Mouse (Mus musculus) embryo, embryonic 11 days (tissue): ENCODE measurements around the gene Arid1a.
A peak's percentile ranks its signal among the peaks of the same experiment; 100 is the strongest.

ENCODE experiments used
- DNase-seq: peaks from one replicate; pipeline ENCODE4 v3.0.0-alpha.2; 2015

The Arid1a gene

DNA sequence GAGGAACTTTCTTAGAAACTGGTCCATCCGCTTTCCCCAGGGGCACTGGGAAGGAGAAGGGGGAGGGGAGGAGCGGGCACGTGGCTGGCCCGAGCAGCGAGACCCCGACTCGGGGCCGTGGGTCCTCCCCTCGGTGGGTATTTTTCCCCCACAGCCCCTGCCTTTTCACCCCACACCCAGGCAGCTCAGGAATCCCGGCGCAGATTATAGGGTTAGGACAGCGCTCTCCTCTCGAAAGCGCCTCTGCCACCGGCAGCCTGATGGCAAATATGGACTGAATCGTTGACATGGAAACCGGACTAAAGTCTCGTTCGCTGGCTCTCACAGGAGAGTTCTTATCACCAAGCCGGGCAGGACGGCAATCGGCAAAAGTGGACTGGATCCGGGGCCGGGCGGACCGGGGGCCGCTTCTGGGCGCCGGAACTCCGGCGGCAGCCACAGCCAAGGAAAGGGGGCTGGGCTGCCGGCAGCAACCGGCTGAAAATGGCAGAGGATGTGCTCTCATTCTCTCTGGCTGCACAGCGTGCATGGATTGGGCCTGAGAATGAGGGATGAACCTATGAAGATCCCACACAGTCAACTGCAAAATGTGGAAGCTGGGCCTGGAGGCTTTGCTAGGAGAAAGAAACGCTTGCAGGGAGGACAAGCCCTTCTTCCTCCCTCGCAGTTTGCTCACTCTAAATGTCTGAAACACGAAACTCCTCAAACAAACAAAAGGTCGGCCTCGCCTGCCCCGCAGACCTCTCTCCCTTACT lies at the start of gene Arid1a:
TSS of gene Arid1a (minus strand) at position 256 of the 755 bp plus-strand sequence.
- peak; percentile 96 for DNase-seq

DNA sequence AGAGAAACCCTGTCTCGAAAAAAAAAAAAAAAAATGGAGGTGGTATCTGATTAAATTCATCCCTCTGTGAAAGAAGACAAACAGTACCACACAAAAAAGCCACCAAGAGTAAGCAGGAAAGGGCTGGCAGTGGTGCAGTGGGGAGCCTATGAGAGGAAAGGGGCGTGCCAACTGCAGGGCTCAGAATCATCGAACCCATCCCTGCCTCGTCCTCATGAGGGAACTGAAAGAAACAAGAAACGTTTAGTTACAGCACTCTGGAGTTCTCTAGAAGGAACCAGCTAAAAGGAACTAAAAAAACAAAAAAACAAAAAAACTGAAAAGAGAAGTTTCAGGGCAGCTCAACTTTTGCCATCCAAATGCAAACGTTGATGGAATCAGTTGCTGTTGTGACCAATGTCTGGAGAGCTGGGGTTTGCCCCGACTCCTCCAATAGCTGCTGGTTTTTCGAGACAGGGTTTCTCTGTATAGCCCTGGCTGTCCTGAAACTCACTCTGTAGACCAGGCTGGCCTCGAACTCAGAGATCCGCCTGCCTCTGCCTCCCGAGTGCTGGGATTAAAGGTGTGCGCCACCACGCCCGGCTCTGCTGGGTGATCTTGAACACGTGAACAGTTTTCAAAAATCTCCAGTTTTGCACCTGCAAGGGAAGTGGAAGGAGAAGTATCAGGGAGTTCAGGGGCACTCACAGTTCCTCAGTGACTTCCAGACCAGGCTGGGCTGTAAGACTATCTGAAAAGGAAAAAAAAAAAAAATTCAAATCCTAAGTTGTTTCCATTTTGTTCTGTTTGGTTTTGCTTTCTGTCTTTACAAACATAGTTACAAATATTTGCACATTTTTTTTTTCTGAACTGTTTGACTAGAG lies 48.1 kb upstream of the Arid1a start:
- no peak for DNase-seq

DNA sequence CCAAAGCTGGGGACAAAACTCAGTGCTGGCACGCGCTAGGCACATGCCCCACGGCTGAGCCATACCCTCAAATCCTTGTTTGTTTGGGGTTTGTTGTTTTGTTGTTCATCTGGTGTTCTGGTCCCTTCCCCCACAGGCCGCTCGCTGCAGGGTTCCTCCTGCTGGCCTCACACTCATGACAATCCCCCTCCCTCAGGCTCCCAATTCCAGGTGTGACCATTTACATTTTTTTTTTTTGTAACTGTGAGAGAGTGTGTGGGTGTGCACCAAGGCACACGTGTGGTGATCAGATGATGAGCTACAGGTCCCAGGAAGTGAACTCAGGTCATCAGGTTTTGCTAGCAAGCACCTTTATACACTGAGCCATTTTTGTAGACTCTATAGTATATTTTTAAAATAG lies 44.0 kb upstream of the Arid1a start:
- no peak for DNase-seq

DNA sequence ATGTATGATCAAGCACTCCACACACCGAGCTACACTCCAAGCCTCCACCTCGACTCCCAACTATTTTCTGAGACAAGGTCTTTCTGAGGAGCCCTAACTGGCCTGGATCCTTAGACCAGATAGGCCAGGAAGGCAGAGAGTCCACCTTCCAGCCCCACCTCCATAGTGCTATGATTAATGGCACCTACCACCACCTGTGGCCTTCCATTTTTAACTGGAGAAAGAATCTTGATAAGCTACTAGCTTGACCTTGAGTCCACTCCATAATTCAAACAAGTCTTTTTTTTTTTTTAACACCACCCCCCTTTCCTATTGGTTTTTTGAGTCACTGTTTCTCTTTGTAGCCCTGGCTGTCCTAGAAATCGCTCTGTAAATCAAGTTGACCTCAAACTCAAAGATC lies 36.7 kb upstream of the Arid1a start:
- no peak for DNase-seq

DNA sequence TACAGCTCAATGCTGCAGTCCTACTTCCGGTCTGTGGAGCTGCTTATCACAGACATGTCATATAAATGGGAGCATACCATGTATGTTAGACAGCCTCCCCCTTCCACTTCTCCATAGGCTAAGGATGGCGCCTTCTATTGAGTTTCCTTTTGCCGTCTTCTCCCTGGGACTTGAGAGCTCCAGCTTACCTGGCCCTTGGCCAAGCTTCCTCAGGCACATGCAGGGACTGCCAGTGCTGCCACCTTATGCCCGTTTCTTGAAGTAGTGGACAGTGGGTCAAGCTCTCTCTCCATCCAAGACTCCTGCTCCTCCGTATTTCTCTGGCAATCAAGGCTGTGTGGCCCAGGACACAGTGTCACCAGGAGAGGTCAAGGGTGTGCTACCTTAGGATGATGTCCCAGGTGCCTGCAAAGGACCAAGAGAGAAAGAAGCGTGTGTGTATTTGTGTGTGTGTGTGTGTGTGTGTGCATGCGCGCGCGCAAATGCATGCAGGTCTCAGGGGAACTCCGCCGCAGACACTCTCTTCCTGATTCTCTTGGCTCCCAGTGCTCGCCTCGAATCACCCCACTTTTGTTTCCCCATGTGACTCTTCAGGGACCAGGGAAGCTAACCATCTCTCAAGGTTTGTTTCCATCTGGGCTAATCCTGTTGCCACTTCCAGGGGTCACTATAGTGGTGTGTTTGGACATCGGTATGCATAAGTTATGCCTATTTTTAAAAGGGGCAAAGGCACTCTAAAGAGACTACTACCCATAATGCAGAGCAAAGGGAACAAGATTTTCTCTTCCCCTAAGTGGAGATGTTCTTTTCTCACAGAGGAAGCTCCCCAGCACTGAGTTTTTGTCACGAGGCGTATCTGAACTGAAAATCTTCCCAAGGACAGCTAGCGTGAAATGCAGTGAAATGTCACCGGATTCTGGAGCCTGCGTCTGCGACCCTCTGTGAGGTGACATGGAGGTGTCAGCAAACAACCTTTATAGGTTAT lies 18.3 kb upstream of the Arid1a start:
- DNase-seq = no peak

DNA sequence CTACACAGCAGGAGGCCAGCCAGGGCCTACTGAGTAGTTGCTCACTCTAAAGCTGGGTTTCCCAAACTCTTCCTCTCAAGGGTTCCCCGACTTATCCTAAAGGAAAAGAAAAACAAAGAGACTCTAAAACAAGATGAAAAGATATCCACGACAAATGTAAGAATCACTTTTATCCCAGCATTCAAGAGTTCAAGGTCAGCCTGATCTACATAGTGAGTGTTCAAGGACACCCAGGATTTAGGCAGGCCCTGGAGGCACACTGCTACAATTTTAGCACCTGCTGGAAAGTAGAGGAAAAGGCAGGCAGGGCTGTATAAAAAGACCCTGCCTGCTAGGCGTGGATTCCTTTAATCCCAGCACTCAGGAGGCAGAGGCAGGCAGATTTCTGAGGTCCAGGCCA lies 12.6 kb upstream of the Arid1a start:
- no peak for DNase-seq

DNA sequence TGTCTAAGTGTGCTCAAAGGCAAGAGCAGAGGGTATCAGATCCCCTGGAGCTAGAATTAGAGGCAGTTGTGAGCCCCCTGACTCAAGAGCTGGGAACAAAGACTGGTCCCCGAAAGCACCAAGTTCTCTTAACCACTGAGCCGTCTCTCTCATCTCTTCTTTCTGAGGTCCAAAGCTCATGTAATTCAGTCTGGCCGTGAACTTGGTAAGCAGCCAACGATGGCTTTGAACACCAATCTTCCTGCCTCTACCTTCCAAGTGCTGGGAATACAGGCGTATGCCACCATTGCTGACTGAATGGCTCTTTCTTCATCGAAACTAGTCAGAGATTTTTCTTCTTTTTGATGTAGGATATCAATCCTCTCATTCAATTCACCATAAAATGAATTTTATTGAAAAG lies 6.5 kb upstream of the Arid1a start:
- DNase-seq = no peak

DNA sequence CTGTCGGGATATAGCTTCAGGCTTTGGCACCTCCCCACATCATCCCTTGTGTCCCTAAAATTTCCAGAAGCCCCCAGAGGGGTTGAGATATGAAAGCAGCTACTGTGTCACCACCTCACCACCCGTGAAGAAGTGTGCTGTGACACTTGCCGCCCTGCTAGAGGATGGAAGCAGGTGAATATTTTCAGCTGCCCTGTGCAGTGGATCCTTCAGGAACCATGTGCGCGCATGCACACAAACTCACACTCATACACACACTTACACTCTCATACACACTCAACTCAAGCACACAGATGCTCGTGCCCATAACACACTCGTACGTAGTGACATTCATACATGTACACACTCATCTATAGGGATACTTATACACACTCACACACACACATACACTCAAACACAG lies 3.1 kb upstream of the Arid1a start:
- no peak for DNase-seq

DNA sequence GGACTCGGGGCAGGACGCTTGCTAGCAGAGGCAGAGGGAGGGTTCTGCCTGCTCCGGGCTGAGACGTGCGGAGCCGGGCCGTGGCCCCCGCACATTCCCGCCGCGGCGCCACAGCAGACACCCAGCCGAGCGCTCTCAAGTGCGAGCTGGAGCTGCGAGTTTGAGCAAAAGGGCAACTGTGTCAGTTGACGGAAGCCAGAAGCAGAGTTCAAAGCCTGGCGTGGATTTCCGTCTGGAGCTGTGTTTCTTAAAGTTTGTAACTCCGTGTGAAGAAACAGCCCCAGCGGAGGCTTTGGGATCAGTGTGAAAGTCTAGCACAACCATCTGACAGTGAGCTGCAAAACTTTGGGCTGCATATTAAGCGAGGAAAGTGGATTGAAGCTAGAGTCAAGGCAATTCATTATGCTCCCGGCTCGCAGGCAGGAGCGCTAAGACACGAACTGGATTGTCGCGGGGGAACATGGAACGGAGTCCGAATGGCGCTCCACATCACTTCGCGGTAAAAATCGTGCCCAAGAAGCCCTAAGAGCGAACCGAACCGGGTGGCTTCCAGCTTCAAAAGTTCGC lies 783 bp upstream of the Arid1a start:
- peak; percentile 94 for DNase-seq

DNA sequence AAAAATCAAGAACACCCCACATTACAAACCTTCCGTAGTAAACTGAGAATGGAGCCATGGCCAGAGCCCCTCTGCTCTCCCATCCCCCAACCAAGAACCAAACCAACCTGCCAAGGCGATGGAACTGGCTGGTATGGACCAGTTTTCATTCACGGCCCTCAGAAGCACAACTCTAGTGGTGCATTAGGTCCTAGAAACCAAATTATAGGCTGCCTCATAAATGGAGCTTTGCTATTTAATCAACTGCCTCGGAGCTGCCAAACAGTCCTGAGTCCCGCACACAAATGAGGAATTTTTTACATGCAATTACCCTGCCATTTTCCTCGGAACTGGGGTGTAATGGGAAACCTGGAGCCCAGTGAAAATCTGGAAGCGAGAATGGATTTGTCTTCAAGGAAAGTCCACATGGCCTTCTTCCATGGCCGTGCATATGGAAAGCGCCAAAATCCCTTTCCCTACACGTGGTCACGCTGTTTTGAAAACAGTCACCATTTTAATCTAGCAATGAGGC lies 653 bp downstream of the Arid1a start:
- DNase-seq = peak; percentile 66

DNA sequence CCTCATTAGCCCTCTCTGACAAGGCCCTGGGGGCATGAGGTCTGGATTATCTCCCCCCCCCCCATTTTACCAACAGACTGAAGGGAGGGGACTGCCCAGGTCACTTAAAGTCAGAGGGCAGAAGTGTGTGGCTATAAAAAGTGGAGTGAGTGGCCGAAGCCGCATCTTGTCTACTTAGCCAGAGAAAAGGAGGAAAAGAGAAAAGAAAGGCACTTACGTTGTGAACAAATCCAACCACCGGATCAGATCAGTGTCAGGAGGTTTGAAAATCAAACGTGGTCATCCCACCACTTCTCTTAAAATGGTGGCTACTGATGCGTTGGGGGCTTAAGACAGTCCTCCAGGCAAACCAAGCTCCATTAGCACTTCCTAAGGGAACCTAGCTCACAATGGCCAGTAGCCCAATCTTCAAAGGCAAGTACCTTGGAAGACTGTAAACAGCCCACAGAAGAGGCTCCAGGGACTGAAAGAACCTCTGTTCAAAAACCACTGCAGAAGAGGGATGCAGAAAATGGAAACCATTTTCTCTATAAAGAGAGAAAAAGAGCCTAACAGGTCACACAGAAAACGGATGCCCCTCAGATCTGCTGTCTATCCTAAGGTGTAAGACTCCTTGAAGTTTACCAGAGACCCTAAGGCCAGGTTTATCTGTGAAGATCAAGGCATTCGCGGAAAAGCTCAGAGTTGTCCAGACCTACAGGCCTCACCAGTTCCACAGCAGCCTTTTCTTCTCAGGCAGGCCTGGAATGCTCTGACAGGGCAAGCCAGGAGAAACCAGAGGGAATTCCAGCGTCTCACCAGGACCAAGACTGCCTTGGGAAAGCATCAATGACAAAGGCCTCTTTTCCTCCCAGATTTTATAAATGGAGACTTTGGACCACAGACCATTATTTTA lies 1.5 kb downstream of the Arid1a start:
- DNase-seq = peak; percentile 33

DNA sequence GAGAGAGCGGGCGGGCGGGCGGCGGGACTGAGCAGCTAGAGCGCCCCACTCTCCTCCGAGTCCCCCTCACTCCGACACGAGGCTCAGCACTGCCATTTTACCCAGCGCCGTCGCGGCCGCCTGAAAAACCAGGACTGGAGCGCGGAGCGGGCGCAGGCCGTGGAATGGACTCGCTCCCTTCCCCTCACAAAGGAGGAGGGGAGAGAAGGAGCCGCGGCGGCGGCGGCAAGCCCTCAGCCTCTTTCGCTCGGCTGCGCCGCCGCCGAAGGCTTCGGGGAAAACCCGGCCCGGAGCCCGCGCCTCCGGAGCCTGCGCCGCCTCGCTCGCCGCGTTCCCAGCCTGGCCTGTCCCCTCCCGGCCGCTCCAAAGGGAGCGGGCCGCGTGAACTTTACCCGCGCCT lies 2.3 kb downstream of the Arid1a start:
- peak; percentile 97 for DNase-seq

DNA sequence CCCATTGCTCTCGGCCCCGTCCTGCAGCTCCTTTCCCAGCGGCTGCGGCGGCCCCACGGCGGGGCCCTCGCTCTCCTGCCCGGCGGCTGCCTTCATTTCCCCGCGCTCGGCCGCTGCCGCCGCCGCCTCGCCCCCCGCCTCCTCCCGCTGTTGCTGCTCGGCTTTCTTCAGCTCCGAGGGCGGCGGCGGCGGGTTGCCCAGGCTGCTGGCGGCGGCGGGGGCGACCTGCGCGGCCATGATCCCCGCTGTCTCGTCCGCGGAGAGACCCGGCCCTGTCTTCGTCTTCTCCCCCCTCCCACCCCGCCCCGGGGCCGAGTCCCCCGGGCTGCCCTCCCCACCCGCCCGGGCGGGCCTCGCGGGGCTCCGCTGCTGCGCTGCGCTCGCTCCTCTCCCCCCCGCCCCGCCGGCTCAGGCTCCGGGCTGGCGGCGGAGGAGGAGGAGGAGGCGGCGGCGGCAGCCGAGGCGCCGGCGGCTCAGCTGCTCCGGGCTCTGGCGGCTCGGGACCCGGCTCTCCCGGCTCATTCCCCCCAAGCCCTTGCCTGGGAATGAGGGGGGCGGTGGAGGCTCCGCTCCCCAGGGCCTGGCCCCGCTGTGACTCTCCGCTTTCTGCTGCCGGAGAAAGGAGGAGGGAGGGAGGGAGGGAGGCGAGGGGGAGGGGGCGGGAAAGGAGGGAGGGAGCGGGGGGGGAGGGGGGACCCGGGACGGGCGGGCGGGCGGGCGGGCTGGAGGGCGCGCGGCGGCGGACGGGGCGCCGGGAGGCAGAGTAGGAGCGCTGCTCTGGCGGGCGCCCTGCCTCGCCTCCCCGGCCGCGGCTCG lies 3.0 kb downstream of the Arid1a start:
- peak; percentile 89 for DNase-seq

DNA sequence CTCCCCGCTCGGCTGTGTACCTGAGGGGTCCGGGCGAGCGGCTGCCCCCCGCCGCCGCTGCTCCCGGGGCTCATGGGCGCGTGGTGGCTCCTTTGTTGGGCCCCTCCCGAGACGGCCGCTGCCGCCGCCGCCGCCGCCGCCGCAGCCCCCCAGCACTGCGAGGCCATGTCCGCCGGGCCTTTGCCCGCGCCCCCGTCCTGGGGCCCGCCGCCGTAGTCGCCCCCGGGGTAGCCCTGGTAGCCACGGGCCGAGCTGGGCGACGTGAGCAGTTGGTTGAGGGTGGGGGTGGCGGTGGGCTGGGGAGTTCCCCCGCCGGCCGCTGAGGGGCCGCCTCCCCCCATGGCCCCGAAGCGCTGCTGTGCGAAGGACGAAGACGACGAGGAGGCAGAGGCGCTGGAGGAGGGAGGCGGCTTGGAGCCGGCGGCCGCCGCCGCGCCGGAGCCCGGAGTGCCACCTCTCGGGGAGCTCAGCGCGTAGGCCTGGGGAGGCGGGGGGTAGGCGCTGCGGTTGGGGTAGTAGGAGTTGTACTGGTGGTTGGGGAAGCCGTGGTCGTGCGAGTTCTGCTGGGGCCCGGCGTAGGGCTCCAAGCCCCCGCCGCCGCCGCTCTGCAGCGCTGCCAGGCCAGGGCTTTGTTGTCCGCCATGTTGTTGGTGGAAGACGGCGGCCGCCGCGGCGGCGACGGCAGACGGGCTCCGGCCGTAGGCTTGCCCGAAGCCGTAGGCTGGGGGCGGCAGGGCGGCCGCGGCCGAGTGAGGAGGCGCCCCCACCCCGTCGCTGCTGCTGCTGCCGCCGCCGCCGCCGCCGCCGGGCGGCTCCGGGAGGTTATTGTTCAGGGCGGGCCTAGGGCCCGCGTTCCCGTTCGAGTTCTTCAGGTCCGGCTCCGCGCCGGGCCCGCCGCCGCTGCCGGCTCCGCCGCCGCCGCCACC lies 3.9 kb downstream of the Arid1a start:
- DNase-seq = peak; percentile 44

DNA sequence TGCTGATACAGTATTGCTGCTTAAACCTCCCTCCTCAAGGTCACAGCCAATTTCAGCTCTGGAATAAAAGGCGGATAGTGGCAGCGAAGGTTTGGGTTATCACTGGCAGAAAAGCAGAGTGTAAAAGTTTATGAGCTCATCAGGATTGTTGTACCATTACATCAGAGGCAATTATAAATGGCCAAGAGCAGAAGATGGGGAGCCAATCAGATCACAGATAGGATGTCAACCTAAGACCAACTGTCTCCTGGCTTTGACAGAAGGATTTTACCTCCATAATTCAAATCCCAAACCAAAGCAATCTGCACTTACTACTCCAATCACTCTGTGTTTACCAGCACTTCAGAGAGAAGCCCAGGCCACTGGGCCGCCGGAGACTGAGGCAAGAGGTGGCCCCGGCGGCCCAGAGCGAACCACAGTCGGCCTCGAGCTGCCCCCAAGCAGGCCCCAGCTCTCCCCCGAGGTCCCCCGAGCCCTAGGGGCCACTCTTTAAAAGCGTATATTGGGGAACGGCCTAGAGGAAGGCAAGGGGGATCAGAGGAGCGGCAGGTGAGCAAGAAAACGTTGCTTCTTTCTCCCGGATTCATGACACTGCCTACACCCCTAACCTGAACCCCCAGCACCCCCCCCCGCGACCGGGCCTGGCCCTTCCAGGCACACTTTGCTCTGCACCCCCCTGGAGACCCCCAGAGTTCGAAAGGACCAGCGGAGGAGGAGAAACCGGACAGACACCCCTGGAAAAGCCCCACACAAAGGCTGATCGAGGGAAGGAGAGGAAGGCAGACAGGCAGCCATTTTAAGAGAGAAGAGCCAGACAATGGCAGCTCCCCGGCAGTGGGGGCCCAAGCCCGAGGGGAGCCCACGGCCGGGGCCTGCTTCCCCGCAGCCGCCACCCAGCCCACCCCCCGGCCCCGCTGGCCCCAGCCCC lies 4.8 kb downstream of the Arid1a start:
- peak; percentile 71 for DNase-seq

DNA sequence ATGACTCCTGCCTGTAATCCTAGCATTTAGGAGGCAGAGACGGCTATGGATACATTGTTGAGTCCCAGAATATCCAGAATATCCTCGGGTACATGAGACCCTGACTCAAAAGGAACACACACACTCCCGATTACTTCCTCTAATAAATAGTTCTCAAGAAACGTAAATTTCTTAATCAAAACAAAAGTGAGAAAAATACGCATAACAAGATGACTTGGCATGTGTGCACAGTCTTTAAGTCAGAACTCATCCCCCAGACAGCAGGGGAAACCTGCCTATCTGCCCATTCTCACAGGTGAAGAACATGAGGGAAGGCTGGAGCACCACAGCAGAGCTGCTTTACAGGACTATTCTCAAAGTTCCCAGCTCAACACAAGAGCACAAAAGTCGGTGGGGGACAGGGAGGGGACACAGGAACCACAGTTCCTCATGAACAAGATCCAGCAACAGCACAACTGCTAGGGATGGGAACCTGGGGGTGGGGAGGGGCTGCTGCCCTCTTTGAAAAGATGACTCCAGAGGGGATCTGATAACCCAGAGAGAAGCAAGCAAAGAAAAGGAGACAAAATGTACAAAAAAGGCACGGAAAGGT lies 6.3 kb downstream of the Arid1a start:
- no peak for DNase-seq

DNA sequence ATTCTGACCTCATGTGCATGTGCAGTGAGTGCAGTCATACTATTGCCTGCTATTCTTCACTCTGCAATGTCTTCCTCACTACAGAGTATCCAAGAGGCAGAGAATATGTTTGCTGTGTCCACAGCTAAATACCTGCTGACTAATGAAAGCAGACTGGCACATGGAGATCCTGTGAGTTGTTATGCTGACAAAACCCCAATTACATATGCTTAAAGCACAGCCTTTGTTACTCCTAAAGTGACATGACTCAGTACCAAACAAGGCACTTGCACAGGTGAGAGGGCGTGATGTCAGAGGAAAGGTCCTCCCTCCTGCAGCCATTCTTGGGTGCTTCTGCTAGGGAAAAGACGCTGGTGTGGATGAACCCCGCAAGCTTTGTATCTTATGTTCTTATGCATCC lies 21.3 kb downstream of the Arid1a start:
- DNase-seq = no peak

DNA sequence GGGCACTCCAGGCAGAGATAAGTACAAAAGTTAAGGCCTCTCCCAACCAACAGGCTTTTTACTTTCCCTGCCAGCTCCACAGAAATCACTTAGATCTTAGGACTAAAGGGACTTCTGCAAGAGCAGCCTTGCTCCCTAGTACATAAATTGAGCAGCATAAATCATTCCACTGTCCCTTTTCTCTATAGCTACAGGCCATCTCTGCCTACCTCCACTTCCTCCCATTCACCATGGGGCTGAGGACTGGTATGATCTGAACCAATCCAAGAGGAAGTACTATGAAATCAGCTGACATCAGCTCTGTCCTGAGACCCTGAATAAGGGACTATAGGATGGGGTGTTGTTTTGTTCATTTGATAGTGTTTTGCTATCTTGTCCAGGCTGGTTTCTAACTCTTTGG lies 26.4 kb downstream of the Arid1a start:
- no peak for DNase-seq
